In the genomic region with DNA sequence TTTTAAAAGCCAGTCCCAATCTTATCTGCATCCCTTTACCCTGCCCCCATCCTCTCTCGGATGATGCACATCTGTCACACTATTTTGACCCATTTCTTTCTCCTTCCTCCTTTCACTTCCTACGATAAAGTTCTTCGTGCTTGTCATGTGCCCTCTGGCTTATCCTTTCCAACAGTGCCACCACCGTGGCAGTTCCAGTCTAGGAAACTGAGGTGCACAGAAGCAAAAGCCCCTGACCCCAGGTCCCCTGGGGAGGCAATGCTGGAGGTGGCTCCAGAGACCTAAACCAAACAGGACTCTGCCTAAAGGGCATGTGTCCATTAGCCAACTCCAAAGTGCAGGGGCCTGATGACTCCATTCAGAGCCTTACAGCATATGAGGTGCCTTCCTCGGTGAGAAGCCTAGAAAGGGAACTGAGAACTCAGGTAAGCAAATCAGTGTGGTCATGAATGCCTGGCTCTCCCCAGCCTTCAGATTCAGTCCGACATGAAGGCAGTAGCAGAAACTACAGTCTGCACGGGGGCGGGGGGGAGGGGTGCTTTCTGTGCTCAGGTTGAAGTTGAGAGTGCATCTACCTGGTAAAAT, we compare ENCODE assay signal across 1 mouse cellular context.
TF ChIP-seq lines count a peak whose summit lies in the region.

No protein-coding gene starts in this region.

TF ChIP-seq in CH12.LX, 34 proteins besides CTCF, POLR2A, EP300 and RAD21 (continued from another document):
- 0 out of 2 replicates have a peak, but pooled peaks have one; percentile 28 for TF ChIP-seq ETS1 (conservative IDR thresholded peaks at IDR 0.05; ENCODE audit: low read depth, low read length)
- no peak for TF ChIP-seq MEF2A (IDR thresholded peaks at IDR 0.05; ENCODE audit: borderline replicate concordance, low read depth, low read length)
- peak; percentile 62 for TF ChIP-seq CHD2 (IDR thresholded peaks at IDR 0.05; ENCODE audit: low read length)
- no peak for TF ChIP-seq CHD1 (IDR thresholded peaks at IDR 0.05; ENCODE audit: low read depth, low read length)
- peak; percentile 94 for TF ChIP-seq IRF4 (IDR thresholded peaks at IDR 0.05; ENCODE audit: low read depth, low read length)
- TF ChIP-seq MYC (IDR thresholded peaks at IDR 0.05; ENCODE audit: low read depth, low read length), result peak; percentile 17; the same call in 1 of the 2 replicates
- peak; percentile 67; the same call in 1 of the 2 replicates for TF ChIP-seq MAX (IDR thresholded peaks at IDR 0.05; ENCODE audit: low read length)
- TF ChIP-seq ZKSCAN1 (IDR thresholded peaks at IDR 0.05; ENCODE audit: borderline replicate concordance, low read depth, low read length), result no peak
- peak; percentile 82 for TF ChIP-seq BHLHE40 (IDR thresholded peaks at IDR 0.05; ENCODE audit: low read depth, low read length)
- TF ChIP-seq UBTF (IDR thresholded peaks at IDR 0.05; ENCODE audit: low read depth, low read length), result no peak
